Mouse (Mus musculus) induced T-regulatory cell, adult 2 months (primary cell): ENCODE data around the gene Rxra.

Source experiments
- DNase-seq: peaks from one replicate; pipeline ENCODE4 v3.0.0-alpha.2; 2012; ENCODE audit warnings: low read depth

Rxra gene

DNA sequence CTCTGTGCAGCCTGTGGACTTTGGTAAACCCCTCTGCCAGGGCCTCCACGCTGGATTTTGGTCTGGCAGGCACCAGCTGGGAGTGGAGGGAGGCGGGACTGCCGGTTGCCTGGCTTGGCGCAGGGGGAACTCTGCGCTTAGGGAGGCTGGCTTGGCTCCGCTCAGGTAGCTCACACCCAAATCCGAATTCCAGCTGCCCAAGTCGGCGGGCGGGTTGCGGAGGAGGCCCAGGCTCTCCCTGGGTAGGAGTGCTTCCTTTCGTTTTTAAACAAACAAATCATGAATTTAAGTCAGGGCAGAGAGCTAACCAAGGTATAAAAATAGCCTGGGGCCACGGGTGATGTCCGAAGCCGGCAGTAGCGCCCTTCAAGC lies at the start of gene Rxra:
Gene Rxra (plus strand): TSS at position 335 of the 372 bp plus-strand sequence.
- no peak for DNase-seq

GRCm38 (mm10) chr2:27626604-27627003 lies 49.6 kb upstream of the Rxra start:
- no peak for DNase-seq

DNA sequence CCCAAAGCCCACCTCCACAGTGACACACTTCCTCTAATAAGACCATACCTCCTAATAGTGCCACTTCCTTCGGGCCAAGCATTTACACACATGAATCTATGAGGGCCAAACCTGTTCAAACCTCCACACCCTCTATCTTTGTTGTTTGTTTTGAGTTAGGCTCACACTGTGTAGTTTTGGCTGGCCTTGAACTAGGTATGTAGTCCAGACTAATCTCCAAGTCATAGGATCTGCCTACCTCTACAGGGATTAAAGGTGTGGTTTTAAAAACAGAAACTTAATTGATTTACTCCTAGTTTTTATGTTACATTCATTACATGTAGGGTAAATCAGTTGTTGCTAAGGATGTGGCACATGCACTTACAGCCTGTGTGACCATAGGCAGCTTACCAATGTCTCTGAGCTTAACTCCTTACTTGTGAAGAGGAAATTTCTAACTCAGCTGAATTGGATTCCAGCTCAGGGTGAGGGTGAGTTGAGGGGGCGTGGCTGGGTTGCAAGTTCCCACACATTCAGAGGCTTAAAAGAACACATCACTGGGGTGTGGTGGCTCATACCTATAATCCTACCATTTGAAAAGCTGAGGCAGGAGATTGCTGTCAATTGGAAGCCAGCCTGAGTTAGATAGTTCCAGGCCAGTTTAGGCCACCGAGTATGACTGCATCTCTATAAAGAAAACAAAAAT lies 45.5 kb upstream of the Rxra start:
- DNase-seq = no peak

GRCm38 (mm10) chr2:27633471-27633870 lies 42.8 kb upstream of the Rxra start:
- no peak for DNase-seq

GRCm38 (mm10) chr2:27634018-27634417 lies 42.2 kb upstream of the Rxra start:
- DNase-seq = no peak

- no peak for DNase-seq
Observed at GRCm38 (mm10) chr2:27635147-27635738, 41.0 kb upstream of the Rxra start.

GRCm38 (mm10) chr2:27636796-27637195 lies 39.4 kb upstream of the Rxra start:
- no peak for DNase-seq

DNA sequence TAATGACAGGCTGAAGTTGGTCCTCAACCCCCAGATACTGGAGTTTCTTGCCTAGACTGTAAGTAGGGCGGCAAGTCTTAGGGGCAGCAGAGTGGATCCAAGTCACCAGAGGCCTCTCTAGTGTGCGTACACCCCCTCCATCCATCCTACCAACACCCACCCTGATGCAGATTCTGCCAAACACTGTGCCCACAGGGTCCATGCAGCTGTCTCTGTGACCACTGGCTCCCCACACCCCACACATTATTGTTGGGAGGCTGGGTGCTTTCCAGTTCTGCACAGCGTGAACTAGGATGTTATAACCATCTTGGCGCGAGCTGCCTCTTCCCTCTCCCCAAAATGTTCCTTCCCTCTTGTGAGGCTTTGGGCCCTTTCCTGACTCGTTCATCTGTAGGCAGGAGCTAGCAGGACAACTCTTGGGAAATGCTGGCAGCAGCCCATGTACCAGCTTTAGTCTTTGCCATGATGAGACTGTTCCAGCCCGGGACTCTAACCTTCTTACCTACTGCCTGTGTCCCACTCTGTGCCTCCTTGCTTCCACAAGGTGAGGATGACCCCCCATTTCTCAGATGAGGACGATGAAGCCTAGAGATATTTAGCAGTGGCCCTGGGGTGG lies 38.9 kb upstream of the Rxra start:
- DNase-seq = no peak

DNA sequence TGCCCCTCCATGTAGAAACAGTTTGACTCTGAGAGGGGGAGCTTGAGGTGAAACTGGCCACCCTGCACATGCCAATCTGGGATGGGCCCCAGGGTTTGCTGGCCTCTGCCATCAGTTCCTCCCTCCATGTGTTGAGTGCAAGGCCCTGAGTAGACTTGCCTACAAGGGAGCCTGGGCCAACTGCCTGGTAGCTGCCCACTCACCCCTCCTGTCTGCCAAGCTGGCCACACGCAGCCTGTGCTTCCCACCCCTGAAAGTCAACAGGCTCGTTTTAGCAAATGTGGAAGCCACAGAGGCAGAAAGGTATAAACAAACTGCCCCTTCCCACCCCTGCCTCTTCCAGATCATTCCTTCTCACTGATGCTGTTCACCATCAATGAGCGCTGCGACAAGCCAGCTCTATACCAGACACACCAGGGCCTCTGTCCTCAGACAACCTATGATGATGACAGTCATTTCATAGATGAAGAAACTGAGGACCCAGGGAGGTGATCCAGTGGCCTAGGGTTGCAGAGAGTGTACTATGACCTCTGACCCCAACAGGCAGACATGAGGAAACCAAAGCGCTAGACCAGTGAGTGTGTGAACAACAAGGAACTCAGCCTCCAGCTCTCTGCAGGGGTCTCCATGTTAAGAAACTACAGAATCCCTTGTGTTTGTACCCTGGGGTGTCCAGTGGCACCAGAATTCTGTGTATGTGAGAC lies 36.5 kb upstream of the Rxra start:
- no peak for DNase-seq

DNA sequence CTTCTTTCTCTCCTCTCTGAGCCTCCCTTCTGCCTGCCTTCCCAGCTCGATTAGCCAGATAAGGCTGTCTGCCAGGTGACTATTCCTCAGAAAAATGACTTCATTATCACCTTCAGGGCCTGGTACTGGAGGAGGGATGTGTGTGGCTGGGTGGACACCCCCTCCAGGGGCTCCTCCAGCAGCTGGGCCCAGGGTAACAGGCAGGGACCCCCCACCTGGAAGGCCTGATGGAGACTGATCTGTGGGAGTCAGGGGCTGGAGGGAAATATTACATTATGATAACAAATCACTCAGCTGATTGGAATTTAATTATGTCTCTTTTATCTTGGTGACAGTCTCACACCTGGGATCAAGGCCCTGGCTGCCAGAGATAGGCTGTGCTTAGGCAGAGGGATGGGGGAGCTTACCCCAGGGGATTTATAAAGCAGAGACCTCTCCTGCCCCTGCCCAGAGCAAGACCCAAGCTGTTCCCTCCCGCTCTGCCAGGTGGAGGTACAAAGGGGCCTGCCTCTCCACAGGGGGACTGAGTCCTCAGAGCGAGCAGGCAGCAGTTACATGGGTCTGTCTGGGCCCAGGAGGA lies 35.2 kb upstream of the Rxra start:
- no peak for DNase-seq

DNA sequence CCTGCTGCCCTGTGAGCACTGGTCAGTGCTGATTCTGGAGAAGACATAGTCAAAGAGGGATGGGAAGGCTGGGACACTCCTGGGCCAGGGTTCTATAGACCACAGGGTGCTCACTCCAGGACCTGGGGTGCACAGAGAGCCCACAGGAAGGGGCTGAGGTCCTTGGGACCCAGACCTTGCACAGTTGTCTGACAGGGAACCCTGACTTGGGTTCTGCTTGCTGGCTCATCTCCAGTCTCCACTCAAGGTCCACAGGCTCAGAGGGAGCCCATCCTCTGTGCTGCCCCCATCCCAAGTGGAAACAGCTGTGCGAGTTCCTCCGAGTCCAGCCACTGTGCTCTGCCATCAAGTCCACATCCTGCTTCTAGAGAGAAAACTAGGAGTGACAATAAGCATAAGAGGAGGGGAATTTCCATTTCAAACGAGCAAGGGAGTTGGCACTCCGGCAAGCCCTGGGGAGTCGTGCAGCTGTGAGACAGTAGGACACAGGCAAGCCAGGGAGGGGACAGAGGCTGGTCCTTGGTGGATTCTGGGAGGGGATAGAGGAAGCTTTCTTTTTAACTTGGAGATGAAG lies 31.6 kb upstream of the Rxra start:
- DNase-seq = no peak

- no peak for DNase-seq
Observed at GRCm38 (mm10) chr2:27645471-27645870, 30.8 kb upstream of the Rxra start.

DNA sequence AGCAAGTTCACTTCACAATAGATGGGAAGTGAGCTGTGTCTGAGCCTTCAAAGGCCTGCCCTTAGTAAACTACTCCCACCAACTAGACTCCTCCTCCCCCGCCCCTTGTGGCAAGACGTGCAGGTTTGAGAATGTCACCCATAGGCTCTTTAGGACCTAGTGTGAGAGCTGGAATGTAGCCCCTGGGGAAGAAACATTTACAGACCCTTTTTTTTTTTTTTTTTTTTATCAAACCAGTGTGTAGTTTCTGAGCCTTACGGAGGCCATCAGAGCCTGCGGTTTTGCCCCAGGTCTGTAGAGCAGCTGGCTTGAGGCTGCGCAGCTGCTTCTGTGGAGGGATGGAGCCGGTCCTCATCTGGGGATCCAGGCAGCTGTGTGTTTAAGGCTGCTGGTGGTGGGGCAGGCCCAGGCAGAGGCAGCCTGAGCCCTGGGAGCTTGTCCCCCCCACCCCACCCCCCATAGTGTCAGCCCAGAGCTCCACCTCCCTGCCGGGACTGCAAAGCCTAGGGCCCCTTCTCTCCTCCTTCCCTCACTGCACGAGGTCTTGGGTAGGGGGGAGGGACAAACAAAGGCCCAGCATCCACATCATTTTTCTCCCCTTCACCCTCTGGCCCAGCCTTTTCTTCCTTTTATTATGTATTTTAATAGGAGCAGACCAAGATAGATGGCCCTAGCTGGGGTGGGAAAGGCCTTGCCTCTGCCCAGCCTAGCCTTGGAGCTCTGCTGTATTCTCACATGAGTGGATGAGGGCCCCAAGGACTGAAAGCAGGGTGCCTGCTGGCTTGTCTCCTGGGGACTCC lies 26.2 kb upstream of the Rxra start:
- no peak for DNase-seq

- DNase-seq = no peak
Observed at GRCm38 (mm10) chr2:27650991-27651390, 25.2 kb upstream of the Rxra start.

GRCm38 (mm10) chr2:27653496-27654030 lies 22.7 kb upstream of the Rxra start:
- no peak for DNase-seq

- DNase-seq = no peak
Observed at GRCm38 (mm10) chr2:27654321-27655232, 21.7 kb upstream of the Rxra start.

DNA sequence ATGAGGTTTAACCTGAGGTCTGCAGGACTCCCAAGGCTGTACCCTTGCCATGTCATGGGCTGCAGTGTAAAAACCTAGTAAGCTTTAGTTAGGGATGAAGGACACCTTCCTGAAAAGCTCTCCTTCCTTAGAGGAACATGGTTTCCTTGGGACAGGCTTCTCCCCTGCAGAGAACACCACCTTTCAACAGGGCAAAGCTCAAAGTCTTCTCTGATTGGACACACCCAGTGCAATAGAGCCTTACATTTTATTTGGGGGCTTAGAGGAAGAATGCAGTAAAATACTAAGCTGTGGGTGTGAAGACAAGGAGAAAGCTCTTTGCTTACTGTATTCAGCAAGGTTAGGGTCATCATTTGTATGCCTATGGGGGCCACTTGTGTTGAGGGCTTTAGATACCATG lies 19.7 kb upstream of the Rxra start:
- DNase-seq = no peak

DNA sequence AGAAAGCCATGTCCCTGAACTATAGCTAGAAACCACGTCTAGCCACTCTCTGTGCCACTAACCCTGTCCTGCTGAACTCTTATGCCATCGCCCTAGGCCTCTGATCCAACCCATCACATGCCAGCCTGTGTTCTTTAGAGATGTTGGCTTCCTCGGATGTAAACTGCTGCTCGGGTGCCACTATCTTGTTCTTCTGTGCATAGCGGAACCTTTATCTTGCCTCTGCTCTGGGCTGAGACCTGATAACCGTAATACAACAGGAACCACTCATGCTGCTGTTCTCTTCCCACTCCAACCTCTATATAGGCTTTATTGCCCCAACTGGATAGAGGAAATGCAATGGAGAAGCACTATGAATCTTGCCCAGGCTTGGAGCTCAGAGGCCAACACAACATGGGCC lies 11.0 kb upstream of the Rxra start:
- no peak for DNase-seq

- DNase-seq = no peak
Observed at GRCm38 (mm10) chr2:27666719-27667118, 9.5 kb upstream of the Rxra start.

DNA sequence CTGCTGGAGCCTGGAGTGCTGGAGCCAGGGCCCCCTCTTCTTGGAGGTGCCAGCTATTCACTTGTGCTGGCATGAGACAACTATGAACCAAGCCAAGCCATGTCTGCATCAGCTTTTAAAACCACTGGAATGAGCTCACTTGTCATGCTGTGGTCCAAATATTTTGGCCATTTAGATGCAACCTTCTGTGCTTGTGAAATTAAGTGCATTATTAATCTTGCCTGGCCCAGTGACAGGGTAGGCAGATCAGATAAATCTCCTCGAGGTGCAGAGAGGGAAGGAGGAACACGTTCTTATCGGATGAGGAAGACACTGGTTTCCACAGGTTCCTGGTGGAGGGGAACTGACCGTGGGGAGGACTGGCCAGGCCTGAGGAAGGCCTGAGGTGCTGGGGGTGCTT lies 8.6 kb upstream of the Rxra start:
- no peak for DNase-seq
